Mouse (Mus musculus): Measurements from ENCODE around the gene Dnaic2. TPM values are rescaled to one million over a fixed set of nuclear protein-coding genes. Genes with fewer than 3 reads are reported as not detected.

The Dnaic2 gene
- polyA plus RNA-seq, 1 experiment = not detected

DNA sequence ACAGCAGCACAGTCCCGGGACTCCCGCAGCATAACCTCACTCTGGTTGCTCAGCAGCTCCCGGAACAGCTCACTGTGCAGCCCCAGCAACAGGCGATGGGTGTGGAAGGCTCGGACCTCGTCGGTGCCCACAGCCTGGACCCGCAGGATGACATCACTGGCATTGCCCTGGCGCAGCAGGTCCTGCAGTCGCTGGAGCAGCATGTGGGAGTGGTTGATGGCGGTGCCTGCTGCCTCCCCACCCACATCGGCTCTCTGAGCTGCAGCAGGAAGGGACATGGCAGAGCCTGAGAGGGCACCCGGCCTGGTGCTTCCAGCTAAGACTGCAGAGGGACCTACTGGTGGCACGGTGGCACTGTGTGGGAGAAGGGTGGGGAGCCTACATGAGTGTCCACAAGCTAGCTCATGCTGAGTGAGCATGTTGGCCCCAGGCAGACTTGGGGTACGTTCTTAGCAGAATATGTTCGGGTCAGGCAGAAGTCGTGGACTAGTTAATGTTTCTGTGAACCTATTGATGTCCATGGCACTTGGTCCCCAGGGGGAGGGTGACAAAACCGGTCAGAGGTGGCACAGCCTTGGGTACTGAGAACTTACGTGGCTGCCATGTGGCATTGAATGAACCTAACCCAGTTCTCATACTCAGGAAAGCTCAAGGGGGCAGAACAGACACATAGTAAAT lies 66.8 kb downstream of the Dnaic2 start:
- H3K4me1 ChIP-seq (ENCODE audit: control insufficient read depth, insufficient read depth, insufficient read length, low read length) = no peaks in the 10 kb centered on the region
- no peak overlapping the region for H3K27ac ChIP-seq (replicated peaks; ENCODE audit: low read depth, low read length)
- H3K4me3 ChIP-seq (ENCODE audit: insufficient read depth, low read depth, low read length) = no peak overlapping the region

- H3K4me1 ChIP-seq (ENCODE audit: control insufficient read depth, insufficient read depth, insufficient read length, low read length) = no peaks in the 10 kb centered on the region
- no peak overlapping the region for H3K27ac ChIP-seq (replicated peaks; ENCODE audit: low read depth, low read length)
- H3K4me3 ChIP-seq (ENCODE audit: insufficient read depth, low read depth, low read length) = no peak overlapping the region
Measured at GRCm38 (mm10) chr11:114794691-114795090, 67.5 kb downstream of the Dnaic2 start.

DNA sequence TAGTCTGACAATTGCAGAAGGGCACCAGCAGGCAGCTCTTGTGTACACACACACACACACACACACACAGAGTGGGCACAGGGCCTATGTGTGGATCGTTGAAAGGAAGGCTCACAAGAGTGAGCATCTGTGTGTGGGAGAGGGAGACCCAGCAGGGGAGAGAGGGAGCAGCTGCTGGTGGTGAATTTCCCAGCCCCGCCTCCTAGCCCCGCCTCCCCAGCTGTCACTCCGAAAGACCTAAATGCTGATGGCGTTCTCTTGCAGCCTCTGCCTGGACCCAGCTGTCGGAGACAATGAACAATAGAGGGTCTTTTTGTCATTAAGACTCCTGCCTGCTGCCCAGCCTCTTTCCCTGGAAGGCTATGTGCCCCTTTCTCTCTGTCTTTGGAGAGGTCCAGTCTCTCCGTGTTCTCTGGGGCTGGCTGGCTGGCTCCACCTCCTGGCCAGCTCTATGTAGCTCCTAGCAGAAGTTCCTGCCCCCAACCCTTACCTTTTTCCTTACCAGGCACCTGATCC lies 68.1 kb downstream of the Dnaic2 start:
- H3K4me3 ChIP-seq (ENCODE audit: insufficient read depth, low read depth, low read length) = peak overlapping the region; percentile 34; the same call in 1 of the 2 replicates
- no peaks in the 10 kb centered on the region for H3K4me1 ChIP-seq (ENCODE audit: control insufficient read depth, insufficient read depth, insufficient read length, low read length)
- H3K27ac ChIP-seq (replicated peaks; ENCODE audit: low read depth, low read length) = no peak overlapping the region

DNA sequence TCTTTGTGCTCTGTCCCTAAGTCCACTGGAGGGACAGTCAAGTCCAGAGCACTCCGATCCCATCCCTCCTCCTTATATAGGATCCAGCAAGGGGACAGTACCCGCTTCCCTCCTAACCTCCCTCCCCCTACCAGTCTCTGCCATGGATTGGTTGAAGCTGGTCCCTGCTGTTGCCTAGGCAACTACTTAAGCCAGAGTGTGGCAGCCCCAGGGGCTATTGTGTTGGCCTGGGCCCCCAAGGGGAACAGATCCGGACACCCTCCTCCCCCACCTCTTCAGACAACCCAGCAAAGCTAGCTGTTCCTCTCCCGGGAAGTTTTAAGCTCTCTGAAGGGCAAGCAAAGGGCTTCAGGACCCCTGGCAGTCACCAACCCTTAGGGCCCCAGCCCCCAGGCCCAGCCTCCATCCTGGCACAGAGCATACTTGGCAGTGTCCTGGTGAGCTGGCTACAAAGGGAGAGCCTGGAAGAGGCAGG lies 68.7 kb downstream of the Dnaic2 start, which contains the start of gene Btbd17:
Btbd17 (minus strand) TSS at position 98 of the 475 bp plus-strand sequence.
- Histone ChIP-seq H3K4me3 (ENCODE audit: insufficient read depth, low read depth, low read length) (peak within 1 kb of the TSS; percentile 34; the same call in 1 of the 2 replicates), H3K4me1 (ENCODE audit: control insufficient read depth, insufficient read depth, insufficient read length, low read length) (no peaks in the 10 kb centered on the region), H3K27ac (replicated peaks; ENCODE audit: low read depth, low read length) (no peak within 1 kb of the TSS)

GRCm38 (mm10) chr11:114797176-114797575 lies 70.0 kb downstream of the Dnaic2 start:
- Histone ChIP-seq H3K4me3 (ENCODE audit: insufficient read depth, low read depth, low read length) (no peak overlapping the region), H3K4me1 (ENCODE audit: control insufficient read depth, insufficient read depth, insufficient read length, low read length) (no peaks in the 10 kb centered on the region)

GRCm38 (mm10) chr11:114797981-114798380 lies 70.8 kb downstream of the Dnaic2 start:
- Histone ChIP-seq H3K4me3 (ENCODE audit: insufficient read depth, low read depth, low read length) (no peak overlapping the region), H3K27ac (replicated peaks; ENCODE audit: low read depth, low read length) (no peak overlapping the region), H3K4me1 (ENCODE audit: control insufficient read depth, insufficient read depth, insufficient read length, low read length) (no peaks in the 10 kb centered on the region)

More at GRCm38 (mm10) chr11:114797176-114797575, 70.0 kb downstream of the Dnaic2 start:
- no peak overlapping the region for H3K27ac ChIP-seq (replicated peaks; ENCODE audit: low read depth, low read length)

GRCm38 (mm10) chr11:114798624-114799023 lies 71.4 kb downstream of the Dnaic2 start, which contains the start of gene Gpr142:
Gene Gpr142 (plus strand): TSS chr11:114798924.
- Histone ChIP-seq H3K27ac (replicated peaks; ENCODE audit: low read depth, low read length) (no peak within 1 kb of the TSS), H3K4me3 (ENCODE audit: insufficient read depth, low read depth, low read length) (no peak within 1 kb of the TSS), H3K4me1 (ENCODE audit: control insufficient read depth, insufficient read depth, insufficient read length, low read length) (no peaks in the 10 kb centered on the region)

DNA sequence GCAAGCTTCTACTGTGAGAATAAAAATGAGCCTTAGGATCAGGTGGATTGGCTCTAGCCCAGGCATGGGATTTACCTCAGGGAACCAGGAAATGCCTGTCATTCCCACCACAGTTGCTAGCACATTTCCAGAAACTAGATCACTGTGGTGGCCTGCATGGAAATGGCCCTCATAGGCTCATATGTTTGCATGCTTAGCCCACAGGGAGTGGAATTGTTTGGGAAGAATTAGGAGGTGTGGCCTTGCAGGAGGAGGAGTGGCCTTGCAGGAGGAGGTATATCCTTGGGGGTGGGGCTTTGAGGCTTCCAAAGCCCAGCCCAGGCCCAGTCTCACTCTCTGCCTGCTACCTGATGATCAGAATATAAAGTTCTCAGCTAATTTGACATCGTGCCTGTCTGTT lies 74.7 kb downstream of the Dnaic2 start:
- no peak overlapping the region for H3K27ac ChIP-seq (replicated peaks; ENCODE audit: low read depth, low read length)
- no peaks in the 10 kb centered on the region for H3K4me1 ChIP-seq (ENCODE audit: control insufficient read depth, insufficient read depth, insufficient read length, low read length)
- no peak overlapping the region for H3K4me3 ChIP-seq (ENCODE audit: insufficient read depth, low read depth, low read length)

GRCm38 (mm10) chr11:114802540-114803267 lies 75.5 kb downstream of the Dnaic2 start:
- no peak overlapping the region for H3K27ac ChIP-seq (replicated peaks; ENCODE audit: low read depth, low read length)
- no peaks in the 10 kb centered on the region for H3K4me1 ChIP-seq (ENCODE audit: control insufficient read depth, insufficient read depth, insufficient read length, low read length)
- H3K4me3 ChIP-seq (ENCODE audit: insufficient read depth, low read depth, low read length) = no peak overlapping the region

GRCm38 (mm10) chr11:114803990-114804389 lies 76.8 kb downstream of the Dnaic2 start:
- no peaks in the 10 kb centered on the region for H3K4me1 ChIP-seq (ENCODE audit: control insufficient read depth, insufficient read depth, insufficient read length, low read length)
- H3K4me3 ChIP-seq (ENCODE audit: insufficient read depth, low read depth, low read length) = no peak overlapping the region
- H3K27ac ChIP-seq (replicated peaks; ENCODE audit: low read depth, low read length) = no peak overlapping the region

GRCm38 (mm10) chr11:114807025-114807424 lies 79.8 kb downstream of the Dnaic2 start:
- no peak overlapping the region for H3K4me3 ChIP-seq (ENCODE audit: insufficient read depth, low read depth, low read length)

More at GRCm38 (mm10) chr11:114807025-114807424, 79.8 kb downstream of the Dnaic2 start:
- Histone ChIP-seq H3K27ac (replicated peaks; ENCODE audit: low read depth, low read length) (no peak overlapping the region), H3K4me1 (ENCODE audit: control insufficient read depth, insufficient read depth, insufficient read length, low read length) (no peaks in the 10 kb centered on the region)

Other genes with a start within 250 kb of the Dnaic2 start
- 1,001 and 1,648 TPM in 2 replicates for gene Rpl38, start 58.9 kb upstream of the Dnaic2 start, polyA plus RNA-seq (2012; ENCODE audit: insufficient read depth, insufficient read length, missing spikeins)
- gene Ttyh2, start 52.0 kb upstream of the Dnaic2 start, polyA plus RNA-seq (2012; ENCODE audit: insufficient read depth, insufficient read length, missing spikeins) = 9.8 and 12.4 TPM in 2 replicates
- 0.99 TPM in 1 of 2 replicates, not detected in the other for gene Kif19a, start 38.0 kb downstream of the Dnaic2 start, polyA plus RNA-seq (2012; ENCODE audit: insufficient read depth, insufficient read length, missing spikeins)
- not detected in 2 replicates for gene Btbd17, start 68.5 kb downstream of the Dnaic2 start, polyA plus RNA-seq (2012; ENCODE audit: insufficient read depth, insufficient read length, missing spikeins)
- not detected in 2 replicates for gene Gpr142, start 71.5 kb downstream of the Dnaic2 start, polyA plus RNA-seq (2012; ENCODE audit: insufficient read depth, insufficient read length, missing spikeins)
- gene Gprc5c, start 123.7 kb downstream of the Dnaic2 start, polyA plus RNA-seq (2012; ENCODE audit: insufficient read depth, insufficient read length, missing spikeins) = 5.4 and 8.4 TPM in 2 replicates
- 0.58 and 1.1 TPM in 2 replicates for gene Cd300a, start 162.6 kb downstream of the Dnaic2 start, polyA plus RNA-seq (2012; ENCODE audit: insufficient read depth, insufficient read length, missing spikeins)
- 0.58 and 1.1 TPM in 2 replicates for gene Cd300lb, start 207.0 kb downstream of the Dnaic2 start, polyA plus RNA-seq (2012; ENCODE audit: insufficient read depth, insufficient read length, missing spikeins)
- gene Cd300c, start 241.7 kb downstream of the Dnaic2 start, polyA plus RNA-seq (2012; ENCODE audit: insufficient read depth, insufficient read length, missing spikeins) = not detected in 2 replicates